Mouse (Mus musculus) gonadal fat pad, adult 2 months (tissue): ENCODE results near the gene Nop10. TPM values are rescaled to one million over a fixed set of nuclear protein-coding genes. Genes with fewer than 3 reads are reported as not detected.

Source experiments
- polyA plus RNA-seq: library from polyadenylated mRNA; depleted of rRNA; stranded (reverse); fragments of >200 nt; gene quantifications from 2 replicates; pipeline ENCODE4 v1.2.3, GENCODE M21; 2012; rRNA removed

Nop10 gene
- polyA plus RNA-seq, 1 experiment, result 152 TPM

Other genes with a start within 250 kb of the Nop10 start
- gene Olfr1310, start 249.2 kb upstream of the Nop10 start, polyA plus RNA-seq, result not detected in 2 replicates
- not detected in 2 replicates for gene Olfr1311, start 237.5 kb upstream of the Nop10 start, polyA plus RNA-seq
- not detected in 2 replicates for gene Olfr1312, start 211.7 kb upstream of the Nop10 start, polyA plus RNA-seq
- not detected in 2 replicates for gene Olfr1313, start 184.1 kb upstream of the Nop10 start, polyA plus RNA-seq
- gene Olfr1314, start 165.1 kb upstream of the Nop10 start, polyA plus RNA-seq, result not detected in 2 replicates
- not detected in 2 replicates for gene Olfr1315-ps1, start 146.5 kb upstream of the Nop10 start, polyA plus RNA-seq
- gene Olfr1316, start 126.9 kb upstream of the Nop10 start, polyA plus RNA-seq, result not detected in 2 replicates
- not detected in 2 replicates for gene Olfr1317, start 121.6 kb upstream of the Nop10 start, polyA plus RNA-seq
- not detected in 2 replicates for gene Olfr1318, start 107.7 kb upstream of the Nop10 start, polyA plus RNA-seq
- 9.8 and 13.7 TPM in 2 replicates for gene Lpcat4, start 22.5 kb upstream of the Nop10 start, polyA plus RNA-seq
- gene Nutm1, start 2.6 kb upstream of the Nop10 start, polyA plus RNA-seq, result 0.03 TPM in 1 of 2 replicates, not detected in the other
- 23.4 and 25.2 TPM in 2 replicates for gene Slc12a6, start 3.9 kb downstream of the Nop10 start, polyA plus RNA-seq
- gene Gm21985, start 4.4 kb downstream of the Nop10 start, polyA plus RNA-seq, result not detected in 2 replicates
- 133 and 158 TPM in 2 replicates for gene Emc4, start 106.1 kb downstream of the Nop10 start, polyA plus RNA-seq
- gene Katnbl1, start 117.3 kb downstream of the Nop10 start, polyA plus RNA-seq, result 3.8 and 3.9 TPM in 2 replicates
- 12.9 and 13.1 TPM in 2 replicates for gene Emc7, start 193.1 kb downstream of the Nop10 start, polyA plus RNA-seq
- not detected in 2 replicates for gene Chrm5, start 218.8 kb downstream of the Nop10 start, polyA plus RNA-seq
- 5.2 and 5.6 TPM in 2 replicates for gene Aven, start 231.0 kb downstream of the Nop10 start, polyA plus RNA-seq